Mouse (Mus musculus): ENCODE measurements around the gene Rbpj.

DNA sequence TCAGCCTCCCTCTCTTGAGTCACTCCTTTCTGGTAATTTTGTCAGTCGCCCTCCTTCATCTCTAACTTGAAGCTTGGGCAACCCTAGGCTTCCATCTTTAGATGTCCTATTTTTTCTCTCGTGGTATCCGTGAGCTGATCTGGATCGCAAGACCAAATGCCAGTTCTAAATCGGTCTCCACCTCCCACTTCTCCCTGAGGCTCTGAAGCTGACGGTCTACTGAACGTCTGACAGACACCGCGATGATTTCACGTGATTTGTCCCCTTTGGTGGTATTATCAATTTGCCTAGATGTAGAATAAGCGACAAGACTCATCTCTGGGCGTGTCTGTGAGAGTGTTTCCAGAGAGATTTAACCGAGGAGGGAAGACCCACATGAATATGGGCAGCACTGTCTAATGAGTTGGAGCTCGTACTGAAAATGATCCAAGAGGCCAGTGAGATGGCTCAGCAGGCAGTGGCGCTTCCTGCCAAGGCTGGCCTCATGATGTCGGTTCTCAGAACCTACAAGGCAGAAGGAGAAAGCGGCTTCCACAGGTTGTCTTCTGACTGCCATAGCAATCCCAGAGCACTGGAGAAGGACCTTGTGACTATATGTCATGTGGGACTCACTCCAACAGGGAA, 28.7 kb downstream of the Rbpj start:
- TF ChIP-seq CTCF (IDR thresholded peaks at IDR 0.05; ENCODE audit: borderline replicate concordance, control insufficient read depth, extremely low read depth, insufficient read depth, low read length, poor library complexity) (no peak), POLR2A (IDR thresholded peaks at IDR 0.05; ENCODE audit: control insufficient read depth, extremely low read depth, insufficient read depth, low read length, poor library complexity) (no peak)
